Mouse (Mus musculus) stomach, postnatal 0 days (tissue): Measurements from ENCODE around the gene Bmp2k.

Source experiments
- CTCF ChIP-seq: IDR thresholded peaks from 2 replicates; pipeline ENCODE4 v1.5.1; 2016; ENCODE audit warnings: antibody characterized with exemption, low read depth, mild to moderate bottlenecking, moderate library complexity
- EP300 ChIP-seq: optimal IDR thresholded peaks from 2 replicates; pipeline ENCODE3; 2016; ENCODE audit warnings: antibody characterized with exemption

- TF ChIP-seq CTCF: no peak
- no peak for TF ChIP-seq EP300
Observed at GRCm38 (mm10) chr5:97062041-97062440, 64.6 kb downstream of the Bmp2k start.
